Mouse (Mus musculus) heart, adult 2 months (tissue): ENCODE measurements around the gene Aqp3.

Experiments used
- CTCF ChIP-seq: fragments of 200-600 bp; IDR thresholded peaks from 2 replicates; pipeline ENCODE4 v1.8.1; 2022; ENCODE audit warnings: antibody characterized with exemption, mild to moderate bottlenecking, moderate library complexity
- POLR2A ChIP-seq: fragments of 200-500 bp; IDR thresholded peaks from 2 replicates; pipeline ENCODE4 v1.6.1; 2011; ENCODE audit warnings: mild to moderate bottlenecking, low read depth, low read length, control low read depth; ENCODE audit not compliant: insufficient read depth

DNA sequence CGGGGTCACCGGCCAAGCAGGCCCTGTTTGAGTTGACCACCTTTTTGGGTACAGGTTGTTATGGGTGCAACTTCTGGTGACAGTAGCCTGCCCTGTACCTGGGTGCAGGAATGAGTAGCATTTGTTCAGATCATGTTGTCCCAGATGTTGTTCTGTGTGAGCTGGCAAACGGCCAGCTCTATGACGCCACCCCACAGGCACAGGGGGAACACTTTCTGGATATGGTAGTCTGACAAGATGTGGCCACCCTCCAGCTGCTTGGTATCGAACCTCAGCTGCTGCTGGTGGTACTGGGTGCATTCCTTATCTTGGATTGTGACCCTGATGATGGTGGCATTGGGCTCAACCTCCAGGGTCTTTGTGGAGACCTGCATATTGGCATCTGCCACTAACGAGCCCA is 34.5 kb upstream of the Aqp3 start:
- no peak for TF ChIP-seq POLR2A
- TF ChIP-seq CTCF, result no peak
